Mouse (Mus musculus) v-Abl transformed pro-B cells (cell line): ENCODE results near the gene Napsa.

Experiments
- in situ Hi-C, 2 experiments: fragments of 400-800 bp; cut with MboI; formaldehyde crosslinking; loops; one replicate each; pipeline ENCODE4 v1.15.1; 2025; ENCODE audit not compliant: unreplicated experiment in 2 of 2

The Napsa gene

GRCm38 (mm10) chr7:44536590-44536968 is 35.6 kb upstream of the Napsa start:
- in situ Hi-C loops, result loop anchor here (25.0 kb wide), 4 partner anchors 326 to 1376 kb away; partner anchors contain the start of genes Dbp (in 2 of the 2), Fam83e (in 2 of the 2), Rpl18 (in 2 of the 2) and Sphk2 (in 2 of the 2)

DNA sequence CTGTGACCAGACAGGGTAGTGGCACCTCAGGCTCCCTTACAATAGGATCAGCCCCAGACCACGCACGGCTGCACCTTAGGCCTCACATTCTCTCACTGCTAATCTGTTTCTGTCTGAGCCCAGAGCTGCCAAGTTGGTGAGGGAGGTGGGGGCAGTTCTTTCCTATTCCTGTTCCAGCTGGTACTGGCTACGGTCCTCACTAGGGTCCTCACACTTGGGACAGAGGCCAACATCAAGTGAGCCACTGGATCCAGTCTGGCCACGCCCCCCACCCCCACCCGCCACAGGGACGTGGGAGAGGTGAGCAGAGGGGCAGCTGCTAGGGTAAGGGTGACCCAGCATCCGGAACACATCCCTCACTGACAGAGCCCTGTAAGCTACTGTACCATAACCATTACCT is 35.2 kb upstream of the Napsa start:
- in situ Hi-C loops, result loop anchor here (25.0 kb wide), 4 partner anchors 325 to 1375 kb away; partner anchors contain the start of genes Dbp (in 2 of the 2), Fam83e (in 2 of the 2), Rpl18 (in 2 of the 2) and Sphk2 (in 2 of the 2)

DNA sequence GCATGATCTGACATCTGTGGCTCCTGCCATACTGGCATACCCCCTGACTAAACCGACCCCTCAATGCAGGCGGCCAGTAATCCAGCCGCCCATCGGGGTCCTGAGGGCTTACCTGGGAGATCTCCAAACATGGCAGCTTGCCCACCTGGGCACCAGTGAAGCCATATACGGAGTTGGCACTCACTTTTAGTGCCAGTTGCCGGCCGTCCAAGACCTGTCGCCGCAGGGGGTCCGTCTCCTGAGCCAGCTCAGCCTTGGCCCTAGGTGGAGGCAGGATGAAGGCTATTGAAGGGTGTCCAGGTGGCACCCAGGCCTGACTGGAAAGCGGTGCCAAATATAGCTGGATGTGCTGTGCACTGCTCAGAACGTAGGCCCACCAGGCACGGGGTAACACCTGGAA is 34.7 kb upstream of the Napsa start:
- in situ Hi-C loops, result loop anchor here (25.0 kb wide), 4 partner anchors 325 to 1375 kb away; partner anchors contain the start of genes Dbp (in 2 of the 2), Fam83e (in 2 of the 2), Rpl18 (in 2 of the 2) and Sphk2 (in 2 of the 2)

- in situ Hi-C loops, result loop anchor here (25.0 kb wide), 4 partner anchors 323 to 1373 kb away; partner anchors contain the start of genes Dbp (in 2 of the 2), Fam83e (in 2 of the 2), Rpl18 (in 2 of the 2) and Sphk2 (in 2 of the 2)
Measured at GRCm38 (mm10) chr7:44538756-44539624, 33.2 kb upstream of the Napsa start.

GRCm38 (mm10) chr7:44542555-44542954 is 29.6 kb upstream of the Napsa start:
- in situ Hi-C loops, result loop anchor here (25.0 kb wide), 4 partner anchors 320 to 1370 kb away; partner anchors contain the start of genes Dbp (in 2 of the 2), Fam83e (in 2 of the 2), Rpl18 (in 2 of the 2) and Sphk2 (in 2 of the 2)

GRCm38 (mm10) chr7:44543071-44543470 is 29.1 kb upstream of the Napsa start:
- in situ Hi-C loops, result loop anchor here (25.0 kb wide), 4 partner anchors 319 to 1369 kb away; partner anchors contain the start of genes Dbp (in 2 of the 2), Fam83e (in 2 of the 2), Rpl18 (in 2 of the 2) and Sphk2 (in 2 of the 2)

DNA sequence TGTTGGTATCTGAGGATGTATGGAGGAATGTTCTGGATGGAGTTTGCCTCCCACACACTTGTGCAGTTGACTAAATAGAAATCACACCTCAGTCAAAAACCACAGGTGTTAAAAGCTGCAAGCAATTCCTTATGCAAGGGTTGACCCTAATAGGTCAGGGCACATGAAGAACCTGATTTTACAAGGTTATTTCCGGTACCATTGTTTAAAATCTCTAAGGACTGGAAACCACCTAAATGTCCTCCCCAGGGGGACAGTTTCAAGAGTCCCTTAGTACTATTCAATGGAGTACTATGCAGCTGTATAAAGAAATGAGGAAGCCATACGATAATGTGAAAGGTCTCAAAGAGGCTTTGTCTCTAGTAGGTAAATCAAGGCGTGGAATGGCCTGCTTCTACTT is 25.9 kb upstream of the Napsa start:
- in situ Hi-C loops, result loop anchor here (25.0 kb wide), 4 partner anchors 316 to 1366 kb away; partner anchors contain the start of genes Dbp (in 2 of the 2), Fam83e (in 2 of the 2), Rpl18 (in 2 of the 2) and Sphk2 (in 2 of the 2)

DNA sequence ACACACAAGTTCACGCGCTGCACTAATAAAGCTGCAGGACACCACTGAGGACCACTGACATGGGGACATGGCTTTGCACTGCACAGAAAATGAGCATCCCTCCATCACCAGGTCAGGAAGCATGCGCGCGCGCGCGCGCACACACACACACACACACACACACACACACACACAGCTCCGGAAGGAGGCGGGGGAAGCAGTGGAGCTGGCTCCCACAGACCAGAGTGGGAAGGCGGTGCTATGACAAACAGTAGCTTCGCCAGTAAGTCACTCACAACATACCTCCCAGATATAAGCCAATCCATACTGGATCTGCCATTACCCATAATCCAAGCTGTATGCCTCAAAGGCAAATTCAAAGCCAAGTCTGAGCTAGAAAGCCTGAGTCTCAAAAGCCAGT is 25.1 kb upstream of the Napsa start:
- in situ Hi-C loops, result loop anchor here (25.0 kb wide), 4 partner anchors 315 to 1365 kb away; partner anchors contain the start of genes Dbp (in 2 of the 2), Fam83e (in 2 of the 2), Rpl18 (in 2 of the 2) and Sphk2 (in 2 of the 2)

DNA sequence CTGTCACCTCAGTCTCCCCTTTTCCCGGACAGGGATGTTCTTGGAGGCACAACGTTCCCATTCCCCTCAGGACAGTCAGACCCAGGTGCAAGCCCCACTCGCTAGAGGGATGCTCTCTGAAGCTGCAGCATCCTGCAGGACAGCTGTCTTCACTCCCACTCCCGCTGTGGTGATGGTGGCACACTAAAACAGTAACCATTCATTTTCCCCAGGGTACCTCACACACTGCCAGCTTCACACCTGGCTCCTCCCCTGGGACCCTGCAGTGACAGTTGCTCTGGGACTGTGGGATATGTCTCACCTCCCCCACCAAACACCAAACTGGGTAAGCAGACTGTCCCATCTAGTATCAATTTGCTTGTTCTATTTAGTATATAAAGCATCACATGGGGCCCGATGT is 24.5 kb upstream of the Napsa start:
- in situ Hi-C loops, result loop anchor here (25.0 kb wide), 4 partner anchors 315 to 1365 kb away; partner anchors contain the start of genes Dbp (in 2 of the 2), Fam83e (in 2 of the 2), Rpl18 (in 2 of the 2) and Sphk2 (in 2 of the 2)

DNA sequence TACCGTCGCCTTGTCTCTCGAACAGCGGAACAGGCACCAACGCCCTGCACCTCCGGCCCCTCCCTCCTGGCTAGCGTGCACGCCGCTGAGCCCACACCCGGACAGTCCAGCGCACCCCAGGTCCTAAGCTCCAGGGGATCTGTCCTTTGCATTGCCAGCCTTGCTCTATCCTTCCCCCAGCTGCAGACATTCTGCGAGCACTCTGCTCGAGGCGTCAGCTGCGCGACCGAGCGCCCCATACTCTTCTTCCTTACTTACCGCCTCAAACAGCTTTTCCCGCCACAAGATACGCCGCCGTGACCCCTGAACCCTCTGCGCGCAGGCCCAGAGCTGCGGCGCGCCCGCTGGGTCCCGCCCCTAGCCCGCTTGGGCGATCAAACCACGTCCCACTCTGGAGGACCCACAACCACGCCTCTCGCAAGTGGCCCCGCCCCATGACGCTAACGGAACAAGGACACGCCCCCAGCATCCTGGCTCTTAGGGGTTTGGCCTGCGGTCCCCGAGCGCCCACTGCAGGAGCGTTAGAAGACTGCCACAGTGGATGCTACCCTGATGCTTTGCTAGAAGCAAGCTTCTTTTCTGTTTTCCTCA is 23.6 kb upstream of the Napsa start, which contains the start of gene Pold1:
Pold1 (minus strand) TSS at position 353 of the 591 bp plus-strand sequence.
- in situ Hi-C loops, result loop anchor here (25.0 kb wide), 4 partner anchors 314 to 1364 kb away; partner anchors contain the start of genes Dbp (in 2 of the 2), Fam83e (in 2 of the 2), Rpl18 (in 2 of the 2) and Sphk2 (in 2 of the 2)

- in situ Hi-C loops, result loop anchor here (5.0 to 25.0 kb wide), 6 partner anchors 33 to 1362 kb away; partner anchors contain the start of genes Dbp (in 2 of the 2), Fam83e (in 2 of the 2), Rpl18 (in 2 of the 2) and Sphk2 (in 2 of the 2)
Measured at GRCm38 (mm10) chr7:44549621-44550408, 22.4 kb upstream of the Napsa start.

DNA sequence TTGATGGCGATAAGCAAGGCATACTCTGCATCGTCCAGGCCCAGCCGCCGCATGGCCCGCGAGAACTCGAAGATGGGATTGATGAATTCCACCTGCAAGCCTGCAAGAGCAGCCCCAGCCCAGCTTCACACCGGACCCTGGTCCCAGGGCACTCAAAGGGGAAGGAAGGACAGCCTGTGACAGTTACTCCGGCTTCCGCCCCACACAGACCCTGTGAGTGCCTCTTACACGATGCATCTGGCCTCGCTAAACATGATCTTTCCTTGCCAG is 21.8 kb upstream of the Napsa start:
- in situ Hi-C loops, result loop anchor here (5.0 kb wide), 2 partner anchors 33 to 38 kb away; no protein-coding TSS in a partner anchor

DNA sequence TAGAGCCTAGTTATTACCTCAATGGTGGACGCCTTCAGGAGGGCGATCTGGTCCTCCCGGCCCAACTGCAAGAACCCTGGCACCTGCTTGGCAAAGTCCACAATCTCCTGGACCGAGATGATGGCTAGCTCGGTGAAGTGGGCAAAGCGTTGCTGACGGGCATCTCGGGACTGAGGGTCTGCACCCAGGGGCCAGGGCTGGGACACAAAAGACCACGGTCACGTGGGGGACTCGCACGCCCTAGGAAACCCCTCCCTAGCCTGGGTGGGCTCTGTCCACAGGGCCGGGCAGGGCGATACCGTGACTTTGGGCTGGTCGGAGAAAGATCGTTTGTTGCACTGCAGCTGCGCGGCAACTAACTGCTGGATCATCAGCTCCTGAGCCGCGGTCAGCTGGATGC is 20.9 kb upstream of the Napsa start:
- in situ Hi-C loops, result loop anchor here (5.0 kb wide), 2 partner anchors 34 to 39 kb away; no protein-coding TSS in a partner anchor

- in situ Hi-C loops, result loop anchor here (5.0 kb wide), 2 partner anchors 34 to 39 kb away; no protein-coding TSS in a partner anchor
Measured at GRCm38 (mm10) chr7:44551731-44552130, 20.4 kb upstream of the Napsa start.

GRCm38 (mm10) chr7:44552141-44552908 is 19.9 kb upstream of the Napsa start:
- in situ Hi-C loops, result loop anchor here (5.0 kb wide), 2 partner anchors 35 to 40 kb away; no protein-coding TSS in a partner anchor

- in situ Hi-C loops, result loop anchor here (5.0 kb wide), 2 partner anchors 36 to 41 kb away; no protein-coding TSS in a partner anchor
Measured at GRCm38 (mm10) chr7:44553196-44553764, 18.9 kb upstream of the Napsa start.

DNA sequence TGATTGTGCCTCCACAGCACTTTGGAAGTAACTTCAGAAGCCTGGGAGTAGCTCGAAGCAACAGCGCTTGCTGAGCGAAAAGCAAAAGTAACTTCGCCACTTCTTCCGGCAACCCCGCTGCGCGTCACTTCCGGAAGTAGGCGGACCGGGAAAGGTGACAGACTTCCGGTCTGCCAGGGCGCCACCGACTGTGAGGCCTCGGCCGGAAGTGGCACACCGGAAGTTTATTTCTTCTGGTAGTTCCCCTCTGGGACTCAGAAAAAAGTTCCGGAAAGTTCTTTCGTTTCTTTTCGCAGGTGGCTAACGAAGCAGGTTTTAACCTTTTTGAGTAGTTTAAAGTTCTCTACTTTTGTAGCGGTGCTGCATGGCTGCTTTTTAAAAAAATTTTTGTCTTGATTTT is 18.4 kb upstream of the Napsa start, which contains the start of gene Nr1h2:
Nr1h2 (minus strand) TSS at position 126 of the 400 bp plus-strand sequence.
- in situ Hi-C loops, result loop anchor here (5.0 kb wide), 2 partner anchors 37 to 42 kb away; no protein-coding TSS in a partner anchor

- in situ Hi-C loops, result no loop called here
Measured at GRCm38 (mm10) chr7:44557629-44558028, 14.6 kb upstream of the Napsa start.
